Mouse (Mus musculus) central nervous system, embryonic 18 days (tissue): ENCODE results near the gene Tlr8. TPM values are rescaled to one million over a fixed set of nuclear protein-coding genes. Genes with fewer than 3 reads are reported as not detected.

Experiments used
- polyA plus RNA-seq: library from polyadenylated mRNA; depleted of rRNA; stranded (reverse); fragments of >200 nt; gene quantifications from 2 replicates; pipeline ENCODE4 v1.2.3, GENCODE M21; 2012; rRNA removed

The Tlr8 gene
- polyA plus RNA-seq, result 0.05 and 0.06 TPM in 2 replicates

GRCm38 (mm10) chrX:167264086-167264485, at the start of gene Tlr8:
TSS of gene Tlr8 (minus strand) at chrX:167264329.

GRCm38 (mm10) chrX:167208978-167209754, 55.0 kb downstream of the Tlr8 start, which contains the start of gene Tmsb4x:
TSS of gene Tmsb4x (minus strand) at chrX:167209315.

Other genes starting within 250 kb of the Tlr8 start
- 3,343 and 3,388 TPM in 2 replicates for gene Tmsb4x, start 55.0 kb downstream of the Tlr8 start, polyA plus RNA-seq
- gene Tlr7, start 66.2 kb upstream of the Tlr8 start, polyA plus RNA-seq, result 0.51 and 0.53 TPM in 2 replicates
- 7.8 and 8.8 TPM in 2 replicates for gene Prps2, start 118.4 kb upstream of the Tlr8 start, polyA plus RNA-seq